Mouse (Mus musculus): Measurements from ENCODE around the gene Olfr59. TPM values are rescaled to one million over a fixed set of nuclear protein-coding genes. Genes with fewer than 3 reads are reported as not detected.

The Olfr59 gene
- not detected in 3 replicates for total RNA-seq (2017)

DNA sequence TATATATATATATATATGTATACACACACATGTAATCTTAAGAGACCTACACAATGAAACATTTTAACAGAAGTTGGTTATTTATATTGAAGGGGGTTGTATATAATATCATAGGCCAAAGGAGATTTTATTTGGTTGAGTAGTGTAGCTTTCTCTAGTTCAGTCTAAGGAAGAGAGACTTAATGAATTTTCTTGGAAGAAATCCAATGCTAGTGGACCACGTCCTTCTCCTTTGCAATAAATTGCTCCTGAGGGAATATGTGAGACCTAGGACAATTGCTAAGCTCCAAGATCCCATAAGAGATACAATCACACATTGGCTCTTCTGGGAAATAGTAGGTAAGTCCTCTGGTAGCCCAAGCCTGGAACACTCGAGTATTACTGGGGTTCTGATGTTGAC is at the start of gene Olfr59:
Gene Olfr59, plus strand, starts transcription at position 301 of the 400 bp plus-strand sequence.
- ATAC-seq (replicated peaks; ENCODE audit: insufficient number of reproducible peaks, low FRiP score, low TSS enrichment, poor library complexity, severe bottlenecking) = no peak

GRCm38 (mm10) chr11:74241201-74241600 is 42.3 kb upstream of the Olfr59 start:
- ATAC-seq (replicated peaks; ENCODE audit: insufficient number of reproducible peaks, low FRiP score, low TSS enrichment, poor library complexity, severe bottlenecking) = no peak

DNA sequence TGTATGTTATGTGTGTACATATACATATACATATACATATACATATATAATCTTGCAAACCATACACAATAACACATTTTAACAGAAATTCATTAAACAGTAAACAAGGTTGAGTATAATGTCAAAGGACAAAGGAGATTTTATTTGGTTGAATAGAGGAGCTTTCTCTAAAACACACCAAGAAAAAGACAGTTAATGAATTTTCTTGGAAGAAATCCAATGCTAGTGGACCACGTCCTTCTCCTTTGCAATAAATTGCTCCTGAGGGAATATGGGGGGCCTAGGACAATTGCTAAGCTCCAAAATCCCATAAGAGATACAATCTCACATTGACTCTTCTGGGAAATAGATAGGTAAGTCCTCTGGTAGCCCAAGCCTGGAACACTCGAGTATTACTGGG is 24.0 kb upstream of the Olfr59 start, which contains the start of gene Olfr406:
Gene Olfr406, plus strand, starts transcription at position 301 of the 400 bp plus-strand sequence.
- no peak for ATAC-seq (replicated peaks; ENCODE audit: insufficient number of reproducible peaks, low FRiP score, low TSS enrichment, poor library complexity, severe bottlenecking)

GRCm38 (mm10) chr11:74287256-74287655 is 3.7 kb downstream of the Olfr59 start:
- ATAC-seq (replicated peaks; ENCODE audit: insufficient number of reproducible peaks, low FRiP score, low TSS enrichment, poor library complexity, severe bottlenecking) = no peak

DNA sequence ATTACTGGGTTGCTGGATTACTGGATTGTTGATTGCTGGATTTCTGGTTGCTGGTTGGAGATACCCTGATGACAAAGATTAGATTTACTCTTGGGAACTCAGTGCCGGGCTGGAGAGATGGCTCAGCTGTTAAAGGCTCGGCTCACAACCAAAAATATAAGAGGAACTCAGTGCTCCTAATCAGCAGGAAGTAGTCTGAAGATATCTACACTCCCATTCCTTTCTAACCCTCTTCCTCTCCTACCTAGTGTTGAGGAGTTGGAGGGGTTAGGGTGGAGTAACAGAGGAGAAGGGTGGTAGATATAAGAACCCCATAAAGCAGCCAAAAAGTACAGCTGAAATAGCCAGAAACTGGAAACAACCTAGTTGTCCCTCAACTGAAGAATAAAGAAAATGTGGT is 42.5 kb downstream of the Olfr59 start:
- ATAC-seq (replicated peaks; ENCODE audit: insufficient number of reproducible peaks, low FRiP score, low TSS enrichment, poor library complexity, severe bottlenecking) = no peak

GRCm38 (mm10) chr11:74328781-74329180 is 45.2 kb downstream of the Olfr59 start:
- ATAC-seq (replicated peaks; ENCODE audit: insufficient number of reproducible peaks, low FRiP score, low TSS enrichment, poor library complexity, severe bottlenecking) = no peak

DNA sequence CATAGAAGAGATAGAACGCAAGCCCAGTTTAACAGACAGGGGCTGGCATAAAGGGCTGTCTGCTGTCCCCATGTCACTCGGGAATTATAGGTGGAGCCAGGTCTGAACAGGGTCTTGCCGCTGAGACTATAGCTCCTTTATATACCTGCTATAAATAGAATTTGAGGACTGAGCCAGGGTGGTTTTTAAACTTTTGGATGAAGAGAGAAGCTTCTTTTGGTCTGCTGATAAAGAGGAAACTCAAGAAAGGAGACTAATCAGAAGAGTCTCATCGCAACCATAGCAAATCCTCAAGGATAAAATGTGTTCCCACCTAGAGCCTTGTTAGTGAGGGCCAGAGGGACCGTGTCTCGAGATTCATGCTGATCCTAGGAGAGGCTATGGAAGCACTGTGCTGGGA is 54.4 kb downstream of the Olfr59 start, which contains the start of gene Olfr410:
Gene Olfr410, minus strand, starts transcription at position 101 of the 400 bp plus-strand sequence.
- no peak for ATAC-seq (replicated peaks; ENCODE audit: insufficient number of reproducible peaks, low FRiP score, low TSS enrichment, poor library complexity, severe bottlenecking)

Other genes starting within 250 kb of the Olfr59 start
- gene Olfr139, start 227.2 kb upstream of the Olfr59 start, total RNA-seq (2017) = not detected in 3 replicates
- not detected in 3 replicates for gene Olfr399, start 227.1 kb upstream of the Olfr59 start, total RNA-seq (2017)
- not detected in 3 replicates for gene Zfp616, start 213.8 kb upstream of the Olfr59 start, total RNA-seq (2017)
- not detected in 3 replicates for gene Olfr401, start 170.0 kb upstream of the Olfr59 start, total RNA-seq (2017)
- not detected in 3 replicates for gene Olfr402, start 130.2 kb upstream of the Olfr59 start, total RNA-seq (2017)
- not detected in 3 replicates for gene Olfr403, start 97.5 kb upstream of the Olfr59 start, total RNA-seq (2017)
- gene Olfr43, start 72.4 kb upstream of the Olfr59 start, total RNA-seq (2017) = not detected in 3 replicates
- gene Olfr406, start 23.9 kb upstream of the Olfr59 start, total RNA-seq (2017) = not detected in 3 replicates
- gene Olfr410, start 54.3 kb downstream of the Olfr59 start, total RNA-seq (2017) = not detected in 3 replicates
- gene Olfr411, start 68.9 kb downstream of the Olfr59 start, total RNA-seq (2017) = not detected in 3 replicates
- not detected in 3 replicates for gene Olfr412, start 78.3 kb downstream of the Olfr59 start, total RNA-seq (2017)